ENCODE assay signal across 24 mouse cellular contexts in the genomic region with DNA sequence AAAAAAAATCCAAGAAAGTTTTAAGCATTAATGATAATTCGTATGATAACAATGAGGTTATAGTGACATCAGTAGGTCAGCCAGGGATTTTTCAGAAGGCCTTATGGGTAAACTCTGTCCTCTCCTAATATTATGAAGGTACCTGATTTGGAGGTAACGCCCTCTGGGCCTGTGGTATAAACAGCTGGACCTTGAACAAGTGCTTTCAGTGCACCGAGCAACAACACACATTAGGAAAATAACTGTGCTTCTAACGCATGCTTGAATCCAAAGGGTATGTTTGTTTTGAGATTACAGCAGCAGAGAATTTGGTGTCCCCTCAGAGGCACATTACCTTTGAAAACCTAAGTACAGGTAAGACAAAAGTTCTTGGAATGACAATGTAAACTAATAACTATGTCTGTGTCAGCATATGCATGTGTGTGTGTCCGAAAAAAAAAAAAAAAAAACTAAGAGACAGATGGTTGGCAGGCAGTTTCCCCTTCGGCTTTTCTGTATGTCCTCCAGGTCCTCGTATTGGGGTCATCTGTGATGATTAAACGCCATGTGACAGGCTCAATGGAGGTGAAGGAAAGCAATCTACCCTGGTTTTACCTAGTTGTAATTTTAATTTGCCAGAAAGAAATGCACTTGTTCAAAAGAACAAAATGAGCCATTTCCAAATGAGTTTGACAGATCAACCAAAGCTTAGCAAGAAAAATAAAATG. TPM values are rescaled to one million over a fixed set of nuclear protein-coding genes. Genes with fewer than 3 reads are reported as not detected.
DNase-seq lines count a peak whose midpoint lies in the region; ATAC-seq and TF ChIP-seq lines count a peak whose summit lies in the region.
"Had no signal": no experiment of that assay in that cellular context is flagged by ENCODE, and none has a peak within 500 bp of the region (broad histone marks: within the 10 kb centered on the region; RNA-seq: fewer than 3 reads in every experiment).

No protein-coding gene starts in this region.

- no peak for TF ChIP-seq CTCF in liver, adult 2 months (IDR thresholded peaks at IDR 0.05; ENCODE audit: low read depth, low read length)
- no peak for TF ChIP-seq CTCF in intestine, postnatal 0 days (IDR thresholded peaks at IDR 0.05; ENCODE audit: low read depth)

- intact Hi-C loops in heart, postnatal 25 days (cut with DNase I): no loop called here

- peaks cover 2% of the 10 kb centered on the region; the same call in 1 of the 2 replicates for H3K4me1 ChIP-seq in liver, adult 2 months (ENCODE audit: control insufficient read depth, insufficient read depth, low read length)
- H3K4me1 ChIP-seq in liver, embryonic 11.5 days (replicated peaks; ENCODE audit: control insufficient read depth, insufficient read depth, low read length): no peaks in the 10 kb centered on the region
- no peaks in the 10 kb centered on the region for H3K4me1 ChIP-seq in intestine, postnatal 0 days (replicated peaks; ENCODE audit: control insufficient read depth, insufficient read depth, low read length)

- no peak overlapping the region for H3K27ac ChIP-seq in liver, adult 2 months (replicated peaks; ENCODE audit: insufficient read depth, low read depth, low read length)
- H3K27ac ChIP-seq in liver, embryonic 11.5 days (ENCODE audit: low read depth, low read length): no peak overlapping the region
- no peak overlapping the region for H3K27ac ChIP-seq in intestine, postnatal 0 days (ENCODE audit: low read depth, low read length)
- H3K27ac ChIP-seq: embryonic facial prominence, embryonic 12.5 days; forebrain, embryonic 13.5 days; heart, embryonic 15.5 days; left cerebral cortex, adult 2 months; limb, embryonic 10.5 days; liver, embryonic 14.5 days had no signal

- no peaks in the 10 kb centered on the region for H3K36me3 ChIP-seq in liver, adult 2 months (ENCODE audit: control insufficient read depth, insufficient read depth, low read length)
- no peaks in the 10 kb centered on the region for H3K36me3 ChIP-seq in liver, embryonic 11.5 days (ENCODE audit: control insufficient read depth, insufficient read depth, low read length)
- H3K36me3 ChIP-seq in intestine, postnatal 0 days (ENCODE audit: control insufficient read depth, insufficient read depth): no peaks in the 10 kb centered on the region
- H3K36me3 ChIP-seq: embryonic facial prominence, embryonic 12.5 days; heart, embryonic 15.5 days; limb, embryonic 10.5 days had no signal

- H3K9ac ChIP-seq in liver, adult 2 months (ENCODE audit: low read depth, low read length): no peak overlapping the region
- no peak overlapping the region for H3K9ac ChIP-seq in liver, embryonic 11.5 days (ENCODE audit: low read depth, low read length)
- no peak overlapping the region for H3K9ac ChIP-seq in intestine, postnatal 0 days (ENCODE audit: low read depth, low read length)
- H3K9ac ChIP-seq: embryonic facial prominence, embryonic 12.5 days; forebrain, embryonic 13.5 days; heart, embryonic 15.5 days; liver, embryonic 14.5 days had no signal

- no peaks in the 10 kb centered on the region for H3K9me3 ChIP-seq in liver, embryonic 11.5 days (ENCODE audit: control insufficient read depth, low read length)
- H3K9me3 ChIP-seq in intestine, postnatal 0 days (ENCODE audit: control insufficient read depth): no peaks in the 10 kb centered on the region
- H3K9me3 ChIP-seq: embryonic facial prominence, embryonic 12.5 days; forebrain, embryonic 13.5 days; heart, embryonic 15.5 days; limb, embryonic 10.5 days; megakaryocyte, embryonic 14.5 days had no signal

- ATAC-seq in liver, embryonic 11.5 days (replicated peaks; ENCODE audit: low FRiP score): no peak
- 0 out of 2 replicates have a peak, but pooled peaks have one; percentile 43 for ATAC-seq in intestine, postnatal 0 days
- ATAC-seq: forebrain, embryonic 13.5 days had no signal

- H3K4me2 ChIP-seq in liver, embryonic 11.5 days: no peak overlapping the region
- H3K4me2 ChIP-seq in intestine, postnatal 0 days (replicated peaks; ENCODE audit: low read depth): 0 out of 2 replicates have a peak overlapping the region, but pooled peaks have one; percentile 9
- H3K4me2 ChIP-seq: embryonic facial prominence, embryonic 12.5 days; forebrain, embryonic 13.5 days; heart, embryonic 15.5 days had no signal

- H3K27me3 ChIP-seq in liver, adult 2 months (ENCODE audit: control insufficient read depth, insufficient read depth, low read length): no peaks in the 10 kb centered on the region
- no peaks in the 10 kb centered on the region for H3K27me3 ChIP-seq in liver, embryonic 11.5 days (replicated peaks; ENCODE audit: control insufficient read depth, insufficient read depth, low read length)
- no peaks in the 10 kb centered on the region for H3K27me3 ChIP-seq in intestine, postnatal 0 days (replicated peaks; ENCODE audit: control insufficient read depth, insufficient read depth, low read length)
- H3K27me3 ChIP-seq: embryonic facial prominence, embryonic 12.5 days; heart, embryonic 15.5 days had no signal

- H3K4me3 ChIP-seq in liver, adult 2 months (ENCODE audit: insufficient read depth, low read depth, low read length): no peak overlapping the region
- H3K4me3 ChIP-seq in liver, embryonic 11.5 days (ENCODE audit: low read depth, low read length): no peak overlapping the region
- no peak overlapping the region for H3K4me3 ChIP-seq in intestine, postnatal 0 days (ENCODE audit: low read depth, low read length)
- H3K4me3 ChIP-seq: embryonic facial prominence, embryonic 12.5 days; erythroblast, embryonic 14.5 days; forebrain, embryonic 13.5 days; heart, embryonic 15.5 days; left cerebral cortex, adult 2 months; limb, embryonic 10.5 days; megakaryocyte, embryonic 14.5 days had no signal

- 28% methylated on average over 8 of the region's 8 CpGs for WGBS in liver, adult 2 months
- 79% methylated on average over 8 of the region's 8 CpGs for WGBS in liver, embryonic 11.5 days
- WGBS in intestine, postnatal 0 days: 54% methylated on average over 8 of the region's 8 CpGs

- H3K79me2 ChIP-seq in liver, adult 2 months (ENCODE audit: control insufficient read depth, insufficient read depth, low read length): no peaks in the 10 kb centered on the region

- DNase-seq in liver, adult 2 months (ENCODE audit: extremely low read depth, low read depth, low spot score): peak; percentile 92
- no peak for DNase-seq in liver, embryonic 11.5 days (ENCODE audit: low spot score)
- peak; percentile 75 for DNase-seq in cerebellum, adult 11-12 months
- peak; percentile 82 for DNase-seq in cerebellum, adult 9-11 months
- DNase-seq in heart, postnatal 25 days (ENCODE audit: low spot score): no peak
- DNase-seq in lung, postnatal 4 days: no peak
- no peak for DNase-seq in thymus, adult 18-20 months
- DNase-seq: adrenal gland, postnatal 25 days; B cell, adult 2 months; gastrocnemius, postnatal 14 days; heart, adult 18-20 months; kidney, postnatal 25 days; lung, postnatal 10 days; right cerebral cortex, adult 18-20 months; thymus, postnatal 25 days had no signal

- no peak for TF ChIP-seq POLR2A in liver, adult 2 months (IDR thresholded peaks at IDR 0.05; ENCODE audit: extremely low read depth, insufficient read depth, low read length)

RNA-seq across cellular contexts. Expression of gene Tmtc2, which starts 6.3 kb away (rescaled TPM):
- total RNA-seq in liver, adult 2 months (2014; rRNA removed): 7.0 and 7.6 TPM in 2 replicates
- 2.4 TPM in 2 replicates for polyA plus RNA-seq in liver, adult 2 months (2012; rRNA removed)
- 2.8 and 3.5 TPM in 2 replicates for polyA plus RNA-seq in liver, embryonic 11.5 days (2014; fragmentation: Nextera tagmentation; extraction: Ambion mirVana)
- polyA plus RNA-seq in intestine, postnatal 0 days (2015; fragmentation: Nextera tagmentation; extraction: Ambion mirVana): 4.1 and 4.9 TPM in 2 replicates
- 1 to 10 TPM; 3.3 to 3.8 TPM for total RNA-seq in heart, postnatal 25 days (2021)

Comparison
In these comparisons a context has a peak if more than half of its experiments do, and no peak if none do; other contexts are left out.
1. DNase-seq: peak in liver, adult 2 months (single experiment), cerebellum, adult 11-12 months (single experiment) and cerebellum, adult 9-11 months (single experiment); none in liver, embryonic 11.5 days (single experiment), heart, postnatal 25 days (single experiment), lung, postnatal 4 days (0 of 2) and thymus, adult 18-20 months (0 of 2).